Mouse (Mus musculus) heart, adult 11 months (tissue): ENCODE data around the gene Tmem243.

ENCODE experiments used
- DNase-seq: peaks from one replicate; pipeline ENCODE4 v3.0.0; 2022

Gene Tmem243

DNA sequence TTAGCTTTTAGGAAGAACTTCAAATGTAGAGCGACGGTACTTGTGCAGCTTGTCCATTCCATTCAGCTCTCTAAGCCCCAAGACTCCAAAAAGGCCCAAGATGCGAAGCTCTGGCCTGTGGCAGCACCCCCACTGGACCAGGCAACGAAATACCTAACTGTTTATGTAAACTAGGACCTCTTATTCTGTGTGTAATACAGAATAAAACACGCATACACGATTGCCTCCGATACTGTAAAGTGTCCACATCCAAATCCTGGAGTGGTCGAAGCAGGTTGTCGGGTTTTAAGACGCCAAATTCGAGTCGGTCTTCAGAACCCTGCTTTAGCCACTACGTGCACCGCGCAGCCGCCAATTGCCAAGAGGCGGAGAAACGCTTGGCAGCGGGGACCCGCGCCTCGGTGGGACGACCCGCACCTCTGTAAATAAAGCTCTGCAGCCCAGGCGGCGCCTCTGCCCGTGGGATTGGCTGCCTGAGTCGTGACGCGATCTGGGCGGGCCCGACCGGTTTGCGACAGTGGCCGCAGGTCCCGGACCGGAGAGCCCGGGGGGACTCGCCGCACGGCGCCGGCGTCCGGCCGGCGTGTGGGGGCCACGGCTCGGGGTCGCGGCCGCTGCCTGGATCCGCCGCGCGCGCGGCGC, at the start of gene Tmem243:
Gene Tmem243, plus strand, starts transcription at position 462 of the 642 bp plus-strand sequence.
- DNase-seq = peak; percentile 100

DNA sequence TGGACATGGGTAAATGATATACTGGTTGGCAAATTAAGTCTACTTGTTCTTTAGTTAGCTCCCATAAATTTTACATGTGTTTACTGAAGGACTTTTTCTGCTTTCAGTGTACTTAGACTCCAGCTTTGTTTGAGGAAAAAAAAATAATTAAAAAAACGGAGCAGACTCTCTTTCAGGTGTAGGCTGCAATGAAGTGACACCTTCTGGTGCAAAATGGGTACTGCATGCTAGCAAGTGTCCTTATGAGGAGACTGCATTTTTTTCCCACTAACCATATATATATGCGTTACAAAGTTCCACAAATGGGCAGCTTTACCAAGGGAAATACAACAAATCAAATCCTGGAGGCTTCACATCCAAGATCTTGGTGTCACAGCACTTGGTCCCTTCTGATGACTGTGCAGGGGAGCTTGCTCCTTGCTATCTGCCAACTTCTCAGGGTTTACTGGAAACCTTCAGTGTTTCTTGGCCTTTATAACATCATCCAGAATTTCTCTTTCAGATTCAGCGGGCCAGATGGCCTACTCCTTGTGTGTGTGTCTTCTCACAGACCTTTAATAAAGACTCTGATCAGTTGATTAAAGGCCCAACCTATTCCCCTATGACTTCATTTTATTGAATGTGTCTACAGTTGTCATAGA, 44.3 kb upstream of the Tmem243 start:
- no peak for DNase-seq

- DNase-seq = peak; percentile 36
Measured at GRCm38 (mm10) chr5:9057277-9057879, 43.1 kb upstream of the Tmem243 start.

GRCm38 (mm10) chr5:9059303-9060023, 41.0 kb upstream of the Tmem243 start:
- peak; percentile 72 for DNase-seq

DNA sequence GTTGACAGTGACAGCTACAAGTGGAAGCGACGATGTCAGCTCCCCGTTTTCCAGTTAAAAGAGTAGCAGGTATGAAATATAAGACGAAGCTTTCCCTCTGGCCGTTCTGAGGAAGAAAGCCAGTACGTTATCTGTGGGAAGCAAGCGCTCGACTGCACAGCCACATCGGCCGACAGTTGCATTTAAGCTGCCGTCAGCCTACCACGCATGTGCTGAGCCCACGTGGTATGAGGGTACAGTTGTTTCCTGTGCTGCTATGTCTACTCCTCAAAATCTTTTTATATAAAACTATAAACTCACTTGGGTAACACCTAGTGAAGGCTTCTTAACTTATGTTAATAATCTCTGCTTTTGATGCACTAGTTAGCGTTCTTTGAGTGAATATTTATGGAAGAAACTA, 40.2 kb upstream of the Tmem243 start:
- peak; percentile 27 for DNase-seq

GRCm38 (mm10) chr5:9064217-9064616, 36.3 kb upstream of the Tmem243 start:
- peak; percentile 19 for DNase-seq

- DNase-seq = peak; percentile 97
Measured at GRCm38 (mm10) chr5:9068886-9069285, 31.6 kb upstream of the Tmem243 start.

- DNase-seq = peak; percentile 63
Measured at GRCm38 (mm10) chr5:9069599-9070209, 30.8 kb upstream of the Tmem243 start.

GRCm38 (mm10) chr5:9071360-9071759, 29.1 kb upstream of the Tmem243 start:
- DNase-seq = no peak

- no peak for DNase-seq
Measured at GRCm38 (mm10) chr5:9073177-9073854, 27.2 kb upstream of the Tmem243 start.

DNA sequence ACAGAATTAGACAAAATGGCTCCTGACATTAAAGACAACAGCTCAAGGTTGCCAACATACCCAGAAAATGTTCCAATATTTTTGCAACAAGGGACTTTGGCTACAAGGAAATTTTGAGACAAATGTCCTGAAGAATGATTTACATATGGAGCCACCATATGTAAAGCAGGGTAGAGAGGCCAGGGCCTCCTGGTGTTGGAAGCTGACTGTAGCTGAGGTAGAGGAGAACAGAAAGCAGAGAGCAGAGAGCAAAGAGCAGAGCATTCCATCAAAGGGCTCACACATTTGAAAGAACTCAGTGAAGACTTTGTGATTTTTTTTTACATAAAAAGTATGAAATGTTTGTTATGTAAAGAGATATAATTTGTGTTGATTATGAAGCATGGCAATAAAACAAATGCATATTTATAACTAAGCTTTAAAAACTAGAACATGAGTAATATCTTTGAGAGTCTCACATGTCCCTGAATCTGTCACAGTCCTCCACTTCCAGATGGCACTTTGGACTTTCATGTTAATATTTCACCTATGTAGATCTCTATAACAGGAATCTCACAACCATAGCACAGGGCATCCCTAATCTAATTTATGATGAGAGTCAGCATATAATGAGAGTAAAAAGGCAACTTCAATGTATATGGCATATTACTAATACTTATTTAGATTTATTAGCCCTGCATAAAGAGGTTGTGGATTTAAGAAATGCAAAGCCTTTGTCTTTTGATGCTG, 20.5 kb upstream of the Tmem243 start:
- DNase-seq = no peak

- DNase-seq = no peak
Measured at GRCm38 (mm10) chr5:9086924-9087719, 13.3 kb upstream of the Tmem243 start.

DNA sequence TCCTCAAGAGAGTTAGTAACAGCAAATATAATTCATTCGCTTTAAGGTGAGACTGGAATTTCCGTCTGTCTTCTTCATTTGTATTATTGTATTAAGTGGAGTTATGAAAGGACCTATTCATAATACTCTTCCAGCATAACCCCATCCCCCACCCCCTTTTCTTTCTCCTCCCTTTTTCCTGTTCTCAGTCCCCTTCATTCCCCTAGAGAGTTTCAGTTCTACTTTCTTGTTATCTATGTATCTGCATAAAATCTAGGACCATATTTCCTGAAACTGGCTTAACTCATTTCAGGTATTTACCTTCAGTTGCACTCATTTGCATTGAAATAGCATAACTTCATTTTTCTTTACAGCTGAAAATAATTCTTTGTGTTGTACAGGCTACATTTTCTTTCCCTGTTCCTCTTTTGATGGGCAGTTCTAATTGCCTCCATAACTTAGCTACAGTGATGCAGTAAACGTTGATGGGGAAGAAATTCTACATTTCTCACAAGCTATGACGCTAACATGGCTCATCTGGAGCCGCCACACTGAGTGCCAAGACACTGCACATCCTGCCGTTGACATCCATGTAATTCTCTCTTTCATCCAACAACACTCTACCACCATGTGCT, 9.9 kb upstream of the Tmem243 start:
- no peak for DNase-seq

GRCm38 (mm10) chr5:9092716-9093115, 7.8 kb upstream of the Tmem243 start:
- DNase-seq = no peak

- no peak for DNase-seq
Measured at GRCm38 (mm10) chr5:9093490-9093889, 7.0 kb upstream of the Tmem243 start.

DNA sequence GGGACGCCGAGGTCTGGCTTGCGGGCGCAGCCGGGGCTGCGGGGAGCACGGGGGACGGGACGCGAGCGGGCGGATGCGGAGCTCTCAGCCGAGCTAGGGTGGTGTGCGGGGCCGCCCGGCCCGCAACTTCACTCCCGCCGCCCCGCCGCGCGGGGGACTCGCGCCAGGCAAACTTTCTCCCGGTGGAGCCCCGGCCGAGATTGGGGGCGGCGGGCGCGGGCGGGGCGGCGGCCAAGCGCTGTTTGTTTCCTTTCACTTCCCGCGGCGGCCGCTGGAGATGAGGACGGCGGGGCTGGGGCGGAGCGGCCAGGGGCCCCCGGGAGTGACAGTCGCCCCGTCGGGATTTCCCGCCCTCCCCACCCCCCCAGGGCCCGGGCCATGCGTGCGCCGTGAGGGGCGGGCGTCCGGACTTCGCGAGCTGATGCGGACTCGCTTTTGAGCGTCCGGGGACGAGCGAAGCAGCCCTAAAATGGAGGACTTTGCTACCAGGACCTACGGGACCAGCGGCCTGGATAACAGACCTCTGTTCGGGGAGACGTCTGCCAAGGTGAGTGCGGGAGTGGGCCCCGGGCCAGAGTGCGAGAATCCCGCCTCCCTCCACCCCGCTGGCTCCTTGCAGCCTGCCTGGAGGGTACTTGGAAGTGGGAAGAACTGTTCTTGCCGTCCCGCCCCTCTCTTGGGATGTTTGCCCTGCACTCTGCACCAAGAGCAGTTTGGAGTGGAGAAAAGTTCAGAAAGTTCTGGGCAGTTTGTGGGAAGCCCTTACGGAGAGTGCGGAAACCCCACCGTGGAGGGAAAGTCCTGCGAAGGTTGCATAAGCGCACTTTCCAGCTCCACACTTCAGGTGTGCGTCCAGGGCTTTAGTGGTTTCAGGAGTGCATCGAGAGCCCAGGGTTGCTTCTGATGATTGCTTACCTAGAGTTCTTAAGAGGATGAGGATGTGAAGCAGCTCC, 657 bp downstream of the Tmem243 start:
- peak; percentile 97 for DNase-seq

DNA sequence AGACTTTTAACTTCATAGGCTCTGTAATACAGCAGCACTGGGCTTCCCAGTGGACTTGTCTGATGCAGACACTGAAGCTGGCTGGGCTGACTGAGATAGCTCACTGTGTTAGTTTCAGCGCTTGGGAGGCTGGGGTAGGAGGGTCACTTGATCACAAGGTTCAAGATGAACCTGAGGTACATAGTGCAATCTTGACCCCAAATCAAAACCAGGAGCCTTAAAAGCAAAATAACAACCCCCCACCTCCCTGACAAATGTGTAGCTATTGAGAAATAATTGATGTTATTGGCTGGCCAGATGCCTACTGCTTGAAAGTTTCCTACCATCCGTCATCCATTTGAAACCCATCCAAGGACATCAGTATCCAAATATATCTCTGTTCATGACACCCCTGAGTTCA, 2.2 kb downstream of the Tmem243 start:
- no peak for DNase-seq

DNA sequence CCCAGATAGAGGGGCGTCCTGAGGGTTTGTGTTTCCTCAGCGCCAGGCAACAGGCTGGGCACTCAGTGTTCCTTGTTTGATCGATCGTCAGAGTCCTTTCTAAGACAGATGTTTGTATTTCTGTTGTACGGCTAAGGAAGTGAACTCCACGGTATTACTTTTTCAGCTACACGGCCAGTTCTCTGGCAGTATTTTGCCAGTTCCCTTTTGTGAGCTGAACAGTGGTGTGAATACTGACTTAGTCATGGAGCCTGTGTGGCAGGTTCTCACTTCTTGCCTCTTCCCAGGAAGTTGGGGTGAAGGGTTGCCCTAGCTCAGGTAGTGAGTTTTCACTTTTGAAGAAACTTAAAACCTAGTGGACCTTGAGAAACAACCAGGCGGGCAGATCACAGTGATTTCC, 3.5 kb downstream of the Tmem243 start:
- DNase-seq = no peak

DNA sequence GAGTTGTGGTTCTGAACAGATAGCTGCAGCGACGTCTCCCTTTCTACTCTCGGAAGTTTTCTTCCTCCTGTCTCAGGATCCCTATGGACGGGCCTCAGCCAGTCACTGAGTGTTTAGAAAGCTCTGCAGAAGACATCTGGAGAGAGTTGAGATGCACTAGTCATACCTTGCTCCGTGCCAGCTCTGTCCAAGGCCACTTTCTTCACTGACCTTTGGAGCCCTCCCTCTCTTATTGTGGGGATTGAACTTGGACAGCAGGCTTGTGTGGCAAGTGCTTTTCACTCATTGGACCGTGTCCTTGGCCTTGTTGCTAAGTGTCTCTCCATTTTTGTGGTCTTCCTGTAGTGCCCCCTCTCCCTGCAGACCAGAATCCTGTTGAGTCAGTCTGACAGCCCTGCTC, 6.3 kb downstream of the Tmem243 start:
- DNase-seq = no peak
